Mouse (Mus musculus) neural tube, embryonic 12.5 days (tissue): ENCODE data around the gene Tex52. TPM values are rescaled to one million over a fixed set of nuclear protein-coding genes. Genes with fewer than 3 reads are reported as not detected.

Experiments
- ATAC-seq: fragments of 200-750 bp; cut with Nextera tagmentation; 2 replicates; pipeline ENCODE4 v1.8.0; 2017; ENCODE audit warnings: low read depth, mild to moderate bottlenecking, moderate TSS enrichment, moderate library complexity; ENCODE audit not compliant: low FRiP score
- H3K27ac ChIP-seq: fragments of 300-500 bp; sonication (generic); 2 replicates; pipeline ENCODE4 v1.5.1; 2016
- H3K27me3 ChIP-seq: fragments of 300-500 bp; sonication (generic); replicated peaks from 2 replicates; pipeline ENCODE4 v1.6.1; 2016; ENCODE audit warnings: mild to moderate bottlenecking
- H3K36me3 ChIP-seq: fragments of 300-500 bp; sonication (generic); 2 replicates; pipeline ENCODE4 v1.6.1; 2016; ENCODE audit warnings: mild to moderate bottlenecking
- H3K4me1 ChIP-seq: fragments of 300-500 bp; sonication (generic); 2 replicates; pipeline ENCODE4 v1.6.1; 2016
- H3K4me2 ChIP-seq: fragments of 300-500 bp; sonication (generic); replicated peaks from 2 replicates; pipeline ENCODE4 v1.6.1; 2016; ENCODE audit warnings: mild to moderate bottlenecking
- H3K4me3 ChIP-seq: fragments of 300-500 bp; sonication (generic); 2 replicates; pipeline ENCODE4 v1.5.1; 2016
- H3K9ac ChIP-seq: fragments of 300-500 bp; sonication (generic); 2 replicates; pipeline ENCODE4 v1.6.1; 2016; ENCODE audit warnings: mild to moderate bottlenecking
- H3K9me3 ChIP-seq: fragments of 300-500 bp; sonication (generic); 2 replicates; pipeline ENCODE4 v1.6.1; 2016; ENCODE audit warnings: mild to moderate bottlenecking
- WGBS: fragments of 180-500 bp; shearing (Covaris S2); methylation state at CpG from one replicate; pipeline ENCODE4 v1.1.7; 2016; 5-methylcytosine and 5-hydroxymethylcytosine counted together
- polyA plus RNA-seq: library from polyadenylated mRNA; unstranded; fragments of >200 nt; fragmentation: Nextera tagmentation; extraction: Ambion mirVana; gene quantifications from 2 replicates; pipeline ENCODE4 v1.2.1, GENCODE M21; 2016

The Tex52 gene
- polyA plus RNA-seq, 1 experiment from 2014 or later: 0.34 TPM

- no peak overlapping the region for H3K4me2 ChIP-seq
- peaks cover 18% of the 10 kb centered on the region for H3K36me3 ChIP-seq
- no peaks in the 10 kb centered on the region for H3K9me3 ChIP-seq
- 88% methylated on average over 1 of the region's 1 CpGs for WGBS
- H3K27me3 ChIP-seq: no peaks in the 10 kb centered on the region
- no peak overlapping the region for H3K27ac ChIP-seq
- H3K9ac ChIP-seq: no peak overlapping the region
- no peak overlapping the region for H3K4me3 ChIP-seq
- no peaks in the 10 kb centered on the region for H3K4me1 ChIP-seq
- no peak for ATAC-seq
Measured at GRCm38 (mm10) chr6:128418076-128418475, 42.8 kb downstream of the Tex52 start.

GRCm38 (mm10) chr6:128421036-128421435, 45.8 kb downstream of the Tex52 start:
- H3K4me1 ChIP-seq: no peaks in the 10 kb centered on the region
- no peak overlapping the region for H3K27ac ChIP-seq
- H3K36me3 ChIP-seq: peaks cover 5% of the 10 kb centered on the region; the same call in 1 of the 2 replicates
- no peak overlapping the region for H3K9ac ChIP-seq
- H3K4me2 ChIP-seq: no peak overlapping the region
- H3K27me3 ChIP-seq: no peaks in the 10 kb centered on the region
- ATAC-seq: no peak
- H3K9me3 ChIP-seq: no peaks in the 10 kb centered on the region
- WGBS: 86% methylated on average over 2 of the region's 2 CpGs
- H3K4me3 ChIP-seq: no peak overlapping the region

- Histone ChIP-seq H3K27ac (no peak overlapping the region), H3K36me3 (peaks cover 5% of the 10 kb centered on the region; the same call in 1 of the 2 replicates), H3K4me2 (no peak overlapping the region), H3K27me3 (no peaks in the 10 kb centered on the region), H3K9me3 (no peaks in the 10 kb centered on the region), H3K4me1 (no peaks in the 10 kb centered on the region), H3K4me3 (no peak overlapping the region), H3K9ac (no peak overlapping the region)
- WGBS: 87% methylated on average over 3 of the region's 3 CpGs
- no peak for ATAC-seq
Measured at GRCm38 (mm10) chr6:128421480-128421879, 46.2 kb downstream of the Tex52 start.

- peak overlapping the region; percentile 58 for H3K4me3 ChIP-seq
- H3K9me3 ChIP-seq: no peaks in the 10 kb centered on the region
- H3K4me1 ChIP-seq: no peaks in the 10 kb centered on the region
- H3K27ac ChIP-seq: no peak overlapping the region
- ATAC-seq: peak; percentile 34
- H3K4me2 ChIP-seq: peak overlapping the region; percentile 72
- no peaks in the 10 kb centered on the region for H3K27me3 ChIP-seq
- WGBS: 47% methylated on average over 15 of the region's 16 CpGs
- H3K36me3 ChIP-seq: peaks cover 12% of the 10 kb centered on the region
- peak overlapping the region; percentile 65 for H3K9ac ChIP-seq
Measured at GRCm38 (mm10) chr6:128423496-128424268, 48.4 kb downstream of the Tex52 start.

GRCm38 (mm10) chr6:128424269-128425019, 49.2 kb downstream of the Tex52 start, which contains the start of gene Itfg2:
Gene Itfg2, minus strand, starts transcription at chr6:128424931.
- WGBS: under 1% methylated on average over 42 of the region's 42 CpGs
- peaks cover 19% of the 10 kb centered on the region for H3K36me3 ChIP-seq
- ATAC-seq: peak; percentile 94
- H3K9ac ChIP-seq: peak within 1 kb of the TSS; percentile 65
- no peaks in the 10 kb centered on the region for H3K27me3 ChIP-seq
- H3K4me1 ChIP-seq: no peaks in the 10 kb centered on the region
- H3K4me3 ChIP-seq: peak within 1 kb of the TSS; percentile 58
- H3K4me2 ChIP-seq: peak within 1 kb of the TSS; percentile 72
- H3K9me3 ChIP-seq: no peaks in the 10 kb centered on the region
- peak within 1 kb of the TSS; percentile 85 for H3K27ac ChIP-seq

- Histone ChIP-seq H3K9me3 (no peaks in the 10 kb centered on the region), H3K27ac (0 out of 2 replicates have a peak overlapping the region, but pooled peaks have one; percentile 85), H3K36me3 (peaks cover 20% of the 10 kb centered on the region), H3K9ac (peak overlapping the region; percentile 65; the same call in 1 of the 2 replicates), H3K4me2 (peak overlapping the region; percentile 72), H3K27me3 (no peaks in the 10 kb centered on the region), H3K4me3 (peak overlapping the region; percentile 58), H3K4me1 (no peaks in the 10 kb centered on the region)
- WGBS: 21% methylated on average over 9 of the region's 9 CpGs
- ATAC-seq: no peak; the same call in 1 of the 2 replicates
Measured at GRCm38 (mm10) chr6:128425046-128425445, 49.8 kb downstream of the Tex52 start.

- ATAC-seq: no peak
- 92% methylated on average over 5 of the region's 5 CpGs for WGBS
- Histone ChIP-seq H3K36me3 (peaks cover 43% of the 10 kb centered on the region), H3K9me3 (no peaks in the 10 kb centered on the region), H3K4me2 (no peak overlapping the region), H3K27ac (no peak overlapping the region), H3K27me3 (no peaks in the 10 kb centered on the region), H3K9ac (no peak overlapping the region), H3K4me1 (no peaks in the 10 kb centered on the region), H3K4me3 (no peak overlapping the region)
Measured at GRCm38 (mm10) chr6:128427571-128427970, 52.3 kb downstream of the Tex52 start.

GRCm38 (mm10) chr6:128429300-128429699, 54.0 kb downstream of the Tex52 start:
- H3K4me1 ChIP-seq: no peaks in the 10 kb centered on the region
- no peaks in the 10 kb centered on the region for H3K9me3 ChIP-seq
- no peak for ATAC-seq
- H3K27ac ChIP-seq: no peak overlapping the region
- WGBS: 100% methylated on average over 2 of the region's 2 CpGs
- no peak overlapping the region for H3K4me2 ChIP-seq
- H3K36me3 ChIP-seq: peaks cover 60% of the 10 kb centered on the region
- no peak overlapping the region for H3K9ac ChIP-seq
- no peaks in the 10 kb centered on the region for H3K27me3 ChIP-seq
- H3K4me3 ChIP-seq: no peak overlapping the region

GRCm38 (mm10) chr6:128429826-128430225, 54.6 kb downstream of the Tex52 start:
- peaks cover 65% of the 10 kb centered on the region for H3K36me3 ChIP-seq
- H3K4me2 ChIP-seq: no peak overlapping the region
- no peaks in the 10 kb centered on the region for H3K9me3 ChIP-seq
- no peaks in the 10 kb centered on the region for H3K4me1 ChIP-seq
- no peak overlapping the region for H3K4me3 ChIP-seq
- no peak overlapping the region for H3K9ac ChIP-seq
- H3K27me3 ChIP-seq: no peaks in the 10 kb centered on the region
- ATAC-seq: no peak
- WGBS: 91% methylated on average over 6 of the region's 6 CpGs
- H3K27ac ChIP-seq: no peak overlapping the region

- no peak overlapping the region for H3K4me3 ChIP-seq
- ATAC-seq: no peak
- H3K36me3 ChIP-seq: peaks cover 81% of the 10 kb centered on the region
Measured at GRCm38 (mm10) chr6:128432356-128432915, 57.2 kb downstream of the Tex52 start.

GRCm38 (mm10) chr6:128433566-128433965, 58.3 kb downstream of the Tex52 start:
- no peak overlapping the region for H3K9ac ChIP-seq
- WGBS: 96% methylated on average over 13 of the region's 13 CpGs
- no peak overlapping the region for H3K4me3 ChIP-seq
- no peaks in the 10 kb centered on the region for H3K27me3 ChIP-seq
- peaks cover 12% of the 10 kb centered on the region; the same call in 1 of the 2 replicates for H3K4me1 ChIP-seq
- H3K27ac ChIP-seq: no peak overlapping the region
- no peak for ATAC-seq
- peaks cover 75% of the 10 kb centered on the region for H3K36me3 ChIP-seq
- no peaks in the 10 kb centered on the region for H3K9me3 ChIP-seq
- no peak overlapping the region for H3K4me2 ChIP-seq

More at GRCm38 (mm10) chr6:128432356-128432915, 57.2 kb downstream of the Tex52 start:
- 91% methylated on average over 13 of the region's 13 CpGs for WGBS
- H3K27ac ChIP-seq: no peak overlapping the region
- H3K4me2 ChIP-seq: no peak overlapping the region
- no peaks in the 10 kb centered on the region for H3K27me3 ChIP-seq
- H3K4me1 ChIP-seq: peaks cover 11% of the 10 kb centered on the region; the same call in 1 of the 2 replicates
- H3K9me3 ChIP-seq: no peaks in the 10 kb centered on the region
- H3K9ac ChIP-seq: no peak overlapping the region
